10 mouse cellular contexts compared by ENCODE assay signal in genomic region chr17:26276711-26277110, GRCm38 (mm10). TPM values are rescaled to one million over a fixed set of nuclear protein-coding genes. Genes with fewer than 3 reads are reported as not detected.
DNase-seq lines count a peak whose midpoint lies in the region; ATAC-seq lines count a peak whose summit lies in the region.
"Had no signal": no experiment of that assay in that cellular context is flagged by ENCODE, and none has a peak within 500 bp of the region (broad histone marks: within the 10 kb centered on the region; RNA-seq: fewer than 3 reads in every experiment).

No protein-coding gene starts in this region.

- ATAC-seq in hindbrain, embryonic 12.5 days (ENCODE audit: low FRiP score), result no peak
- no peak for ATAC-seq in embryonic facial prominence, embryonic 11.5 days (replicated peaks; ENCODE audit: insufficient number of reproducible peaks, low FRiP score, low TSS enrichment, low read depth)
- peak; percentile 79 for ATAC-seq in megakaryocyte progenitor cell, adult 5-6 weeks (replicated peaks; ENCODE audit: poor library complexity)
- ATAC-seq in erythroblast, adult 5-6 weeks (replicated peaks; ENCODE audit: low FRiP score, poor library complexity, severe bottlenecking), result no peak

- H3K27ac ChIP-seq in hindbrain, embryonic 10.5 days, result no peak overlapping the region
- H3K27ac ChIP-seq in hindbrain, embryonic 12.5 days, result no peak overlapping the region
- H3K27ac ChIP-seq in embryonic facial prominence, embryonic 11.5 days (replicated peaks; ENCODE audit: low read depth, low read length), result no peak overlapping the region
- H3K27ac ChIP-seq: limb, embryonic 15.5 days; stomach, embryonic 15.5 days had no signal

- H3K9me3 ChIP-seq in hindbrain, embryonic 10.5 days, result no peaks in the 10 kb centered on the region
- H3K9me3 ChIP-seq in hindbrain, embryonic 12.5 days (replicated peaks), result no peaks in the 10 kb centered on the region
- no peaks in the 10 kb centered on the region for H3K9me3 ChIP-seq in embryonic facial prominence, embryonic 11.5 days (replicated peaks; ENCODE audit: control insufficient read depth, low read length)
- H3K9me3 ChIP-seq: limb, embryonic 15.5 days; stomach, embryonic 15.5 days had no signal

- no peak overlapping the region for H3K9ac ChIP-seq in hindbrain, embryonic 12.5 days
- H3K9ac ChIP-seq in embryonic facial prominence, embryonic 11.5 days (replicated peaks; ENCODE audit: low read length), result no peak overlapping the region
- H3K9ac ChIP-seq: limb, embryonic 15.5 days; stomach, embryonic 15.5 days had no signal

- no peaks in the 10 kb centered on the region for H3K4me1 ChIP-seq in hindbrain, embryonic 10.5 days (replicated peaks)
- H3K4me1 ChIP-seq in hindbrain, embryonic 12.5 days, result no peaks in the 10 kb centered on the region
- no peaks in the 10 kb centered on the region for H3K4me1 ChIP-seq in embryonic facial prominence, embryonic 11.5 days (ENCODE audit: control insufficient read depth, insufficient read depth, low read length)
- H3K4me1 ChIP-seq: limb, embryonic 15.5 days; stomach, embryonic 15.5 days had no signal

- H3K27me3 ChIP-seq in hindbrain, embryonic 10.5 days (ENCODE audit: insufficient read depth, poor library complexity, severe bottlenecking), result no peaks in the 10 kb centered on the region
- H3K27me3 ChIP-seq in hindbrain, embryonic 12.5 days, result no peaks in the 10 kb centered on the region
- no peaks in the 10 kb centered on the region for H3K27me3 ChIP-seq in embryonic facial prominence, embryonic 11.5 days (ENCODE audit: control insufficient read depth, insufficient read depth, low read length)
- H3K27me3 ChIP-seq: limb, embryonic 15.5 days; stomach, embryonic 15.5 days had no signal

- H3K4me3 ChIP-seq in hindbrain, embryonic 10.5 days, result no peak overlapping the region
- no peak overlapping the region for H3K4me3 ChIP-seq in hindbrain, embryonic 12.5 days
- H3K4me3 ChIP-seq in embryonic facial prominence, embryonic 11.5 days (ENCODE audit: low read depth, low read length), result no peak overlapping the region
- H3K4me3 ChIP-seq: erythroblast, embryonic 14.5 days; limb, embryonic 15.5 days; stomach, embryonic 15.5 days had no signal

- WGBS in hindbrain, embryonic 10.5 days, result 89% methylated on average over 4 of the region's 4 CpGs
- WGBS in hindbrain, embryonic 12.5 days, result 97% methylated on average over 4 of the region's 4 CpGs
- 94% methylated on average over 4 of the region's 4 CpGs for WGBS in embryonic facial prominence, embryonic 11.5 days

- H3K36me3 ChIP-seq in hindbrain, embryonic 10.5 days, result peaks cover 99% of the 10 kb centered on the region
- H3K36me3 ChIP-seq in hindbrain, embryonic 12.5 days, result peaks cover 79% of the 10 kb centered on the region
- H3K36me3 ChIP-seq in embryonic facial prominence, embryonic 11.5 days (replicated peaks; ENCODE audit: control insufficient read depth, insufficient read depth, low read depth, low read length), result peaks cover 19% of the 10 kb centered on the region

- H3K4me2 ChIP-seq in hindbrain, embryonic 12.5 days (replicated peaks), result no peak overlapping the region
- H3K4me2 ChIP-seq in embryonic facial prominence, embryonic 11.5 days (ENCODE audit: low read depth, low read length), result no peak overlapping the region
- H3K4me2 ChIP-seq: limb, embryonic 15.5 days; stomach, embryonic 15.5 days had no signal

- DNase-seq in hindbrain, embryonic 10.5 days (ENCODE audit: low spot score), result peak; percentile 32
- peak; percentile 80 for DNase-seq in 3T3-L1 (ENCODE audit: low read depth, low spot score)
- peak; percentile 48 for DNase-seq in A20 (ENCODE audit: low read depth, low spot score)
- DNase-seq in embryonic facial prominence, embryonic 11.5 days (ENCODE audit: low spot score), result peak; percentile 56

RNA-seq across cellular contexts. Expression of gene Luc7l, which starts 24.0 kb away (rescaled TPM):
- polyA plus RNA-seq in hindbrain, embryonic 10.5 days (2016; fragmentation: Nextera tagmentation; extraction: Ambion mirVana), result 113 and 128 TPM in 2 replicates
- polyA plus RNA-seq in hindbrain, embryonic 12.5 days (2016; fragmentation: Nextera tagmentation; extraction: Ambion mirVana), result 138 and 140 TPM in 2 replicates
- polyA plus RNA-seq in embryonic facial prominence, embryonic 11.5 days (2014; fragmentation: Nextera tagmentation; extraction: Ambion mirVana), result 140 and 147 TPM in 2 replicates
- 68.1 and 69.9 TPM in 2 replicates for total RNA-seq in megakaryocyte progenitor cell, adult 5-6 weeks (2015)
- 100 and 126 TPM in 2 replicates for total RNA-seq in megakaryocyte progenitor cell, adult 5-6 weeks (2017)
- total RNA-seq in erythroblast, adult 5-6 weeks (2015; ENCODE audit: low replicate concordance), result 11.7 and 16.3 TPM in 2 replicates
- 18.1 and 27.2 TPM in 2 replicates for total RNA-seq in erythroblast, adult 5-6 weeks (2017; ENCODE audit: low replicate concordance)

RNA-seq across cellular contexts. Expression of gene Fam234a, which starts 32.7 kb away (rescaled TPM):
- 26.8 and 30.8 TPM in 2 replicates for polyA plus RNA-seq in hindbrain, embryonic 10.5 days (2016; fragmentation: Nextera tagmentation; extraction: Ambion mirVana)
- polyA plus RNA-seq in hindbrain, embryonic 12.5 days (2016; fragmentation: Nextera tagmentation; extraction: Ambion mirVana), result 34.5 and 37.9 TPM in 2 replicates
- 21.3 and 21.7 TPM in 2 replicates for polyA plus RNA-seq in embryonic facial prominence, embryonic 11.5 days (2014; fragmentation: Nextera tagmentation; extraction: Ambion mirVana)
- total RNA-seq in megakaryocyte progenitor cell, adult 5-6 weeks (2015), result 5.1 and 5.5 TPM in 2 replicates
- total RNA-seq in megakaryocyte progenitor cell, adult 5-6 weeks (2017), result 4.6 and 6.4 TPM in 2 replicates
- 2.3 and 4.2 TPM in 2 replicates for total RNA-seq in erythroblast, adult 5-6 weeks (2015; ENCODE audit: low replicate concordance)
- total RNA-seq in erythroblast, adult 5-6 weeks (2017; ENCODE audit: low replicate concordance), result 2.4 and 4.8 TPM in 2 replicates
